Mouse (Mus musculus) erythroblast, embryonic 14.5 days (primary cell): ENCODE measurements around the gene Gal3st4.

Experiments used
- GATA1 ChIP-seq: IDR thresholded peaks from 2 replicates; pipeline ENCODE4 v1.6.1; 2012; ENCODE audit warnings: low read length, inconsistent platforms, mixed read lengths
- TAL1 ChIP-seq: IDR thresholded peaks from 3 replicates; pipeline ENCODE4 v1.6.1; 2012; ENCODE audit warnings: low read length, inconsistent platforms, mixed read lengths

DNA sequence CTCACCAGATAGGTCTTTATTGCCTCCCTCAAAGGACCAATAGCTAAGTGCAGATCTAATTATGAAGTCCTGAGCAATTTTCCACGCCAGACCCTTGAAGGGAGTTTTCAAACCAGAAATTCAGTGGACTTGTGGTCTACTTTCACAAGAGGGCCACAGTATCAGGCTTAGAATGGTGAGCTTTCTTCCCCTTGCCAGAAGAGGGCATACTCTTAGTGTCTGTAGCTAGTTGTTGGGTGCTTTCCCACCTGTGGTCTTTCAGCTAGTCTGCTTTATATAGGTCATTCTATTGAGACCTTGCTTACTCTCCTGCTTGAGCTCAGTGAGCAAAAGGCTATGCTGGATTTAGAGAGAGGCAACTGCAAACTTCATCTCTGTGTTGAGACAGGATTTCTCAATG, 10.9 kb upstream of the Gal3st4 start:
- TF ChIP-seq GATA1 = no peak
- no peak for TF ChIP-seq TAL1
